Mouse (Mus musculus) midbrain, embryonic 10.5 days (tissue): ENCODE data around the gene Unc5b. TPM values are rescaled to one million over a fixed set of nuclear protein-coding genes. Genes with fewer than 3 reads are reported as not detected.

Source experiments
- DNase-seq: peaks from one replicate; pipeline ENCODE4 v3.0.0-alpha.2; 2017; ENCODE audit warnings: low spot score
- H3K27ac ChIP-seq: fragments of 300-500 bp; sonication (generic); replicated peaks from 2 replicates; pipeline ENCODE4 v1.5.1; 2016; ENCODE audit warnings: mild to moderate bottlenecking
- H3K27me3 ChIP-seq: fragments of 300-500 bp; sonication (generic); 2 replicates; pipeline ENCODE4 v1.6.1; 2016; ENCODE audit warnings: low read depth, mild to moderate bottlenecking; ENCODE audit not compliant: poor library complexity, severe bottlenecking
- H3K36me3 ChIP-seq: fragments of 300-500 bp; sonication (generic); 2 replicates; pipeline ENCODE4 v1.6.1; 2016; ENCODE audit warnings: mild to moderate bottlenecking, moderate library complexity
- H3K4me1 ChIP-seq: fragments of 300-500 bp; sonication (generic); 2 replicates; pipeline ENCODE4 v1.6.1; 2016
- H3K4me3 ChIP-seq: fragments of 300-500 bp; sonication (generic); 2 replicates; pipeline ENCODE4 v1.5.1; 2016; ENCODE audit warnings: mild to moderate bottlenecking, moderate library complexity
- H3K9me3 ChIP-seq: fragments of 300-500 bp; sonication (generic); replicated peaks from 2 replicates; pipeline ENCODE4 v1.6.1; 2016; ENCODE audit warnings: mild to moderate bottlenecking
- WGBS: fragments of 180-500 bp; shearing (Covaris S2); methylation state at CpG from one replicate; pipeline ENCODE4 v1.1.7; 2016; 5-methylcytosine and 5-hydroxymethylcytosine counted together
- polyA plus RNA-seq: library from polyadenylated mRNA; unstranded; fragments of >200 nt; fragmentation: Nextera tagmentation; extraction: Ambion mirVana; gene quantifications from 2 replicates; pipeline ENCODE4 v1.2.1, GENCODE M21; 2016

The Unc5b gene
- polyA plus RNA-seq, 1 experiment from 2014 or later, result 2.7 TPM

DNA sequence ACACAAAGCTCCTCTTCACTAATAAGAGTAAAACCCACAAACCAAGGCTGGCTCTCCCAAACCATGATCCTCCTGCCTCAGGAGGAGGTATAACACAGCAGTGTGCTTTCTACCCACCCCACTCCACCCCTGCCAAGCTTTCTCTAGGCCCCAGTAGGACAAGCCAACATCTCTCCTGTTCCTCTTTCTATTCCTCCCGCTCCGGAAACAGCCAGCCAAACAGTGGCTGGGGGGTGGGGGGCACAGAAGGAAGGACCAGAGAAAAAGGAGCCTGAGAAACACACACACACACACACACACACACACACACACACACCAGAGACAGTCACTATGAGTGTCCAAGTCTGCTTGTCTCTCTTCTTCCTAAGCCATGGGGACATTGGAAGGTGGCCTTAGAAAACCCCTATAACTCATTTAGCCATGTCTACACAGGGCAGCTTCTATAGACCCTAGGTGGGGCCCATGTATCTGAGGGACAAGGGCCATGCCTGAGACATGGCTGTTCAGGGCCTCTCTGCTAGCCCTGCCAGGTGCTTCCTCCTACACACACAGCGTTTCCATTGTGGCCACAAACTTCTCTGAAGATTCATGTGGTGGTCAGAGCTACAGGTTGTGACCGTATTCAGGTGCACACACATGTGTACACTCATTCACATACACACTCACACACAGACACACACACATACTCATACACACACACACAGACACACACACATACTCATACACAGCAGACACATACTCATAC is 91.6 kb downstream of the Unc5b start:
- peaks cover 5% of the 10 kb centered on the region; the same call in 1 of the 2 replicates for H3K27me3 ChIP-seq
- no peaks in the 10 kb centered on the region for H3K9me3 ChIP-seq
- peaks cover 4% of the 10 kb centered on the region; the same call in 1 of the 2 replicates for H3K36me3 ChIP-seq
- WGBS, result 89% methylated on average over 4 of the region's 4 CpGs
- no peak overlapping the region for H3K27ac ChIP-seq
- DNase-seq, result no peak
- H3K4me3 ChIP-seq, result no peak overlapping the region
- H3K4me1 ChIP-seq, result 0 out of 2 replicates have a peak, but pooled peaks cover 7% of the 10 kb centered on the region

DNA sequence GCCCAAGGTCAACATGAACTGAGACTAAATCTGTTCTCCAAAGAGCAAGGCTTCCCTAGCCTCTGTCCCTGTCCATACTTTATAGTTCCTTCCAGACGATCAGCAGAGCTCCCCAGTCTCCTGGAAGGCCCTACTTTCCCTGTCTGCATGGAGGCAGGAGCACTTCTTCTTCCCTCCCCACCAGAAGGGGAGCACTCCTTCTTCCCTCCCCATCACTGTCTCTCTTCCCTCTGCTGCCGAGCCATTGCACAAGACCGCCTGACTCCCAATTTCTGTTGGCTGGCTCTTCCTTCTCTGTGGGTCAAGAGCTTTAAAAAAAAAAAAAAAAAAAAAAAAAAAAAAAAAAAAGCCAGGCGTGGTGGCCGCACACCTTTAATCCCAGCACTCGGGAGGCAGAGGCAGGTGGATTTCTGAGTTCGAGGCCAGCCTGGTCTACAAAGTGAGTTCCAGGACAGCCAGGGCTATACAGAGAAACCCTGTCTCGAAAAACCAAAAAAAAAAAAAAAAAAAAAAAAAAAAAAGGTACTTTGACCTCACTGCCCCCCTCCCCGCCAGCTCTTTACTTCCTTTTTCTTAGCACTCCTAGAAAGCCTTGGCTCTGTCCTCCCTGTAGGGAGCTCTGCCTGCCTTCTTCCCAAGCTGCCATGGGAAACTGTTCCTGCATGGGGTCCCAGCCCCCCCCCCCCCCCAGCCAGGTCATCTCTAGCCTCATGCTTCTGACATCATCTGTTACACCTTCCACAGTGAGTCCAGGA is 93.3 kb downstream of the Unc5b start:
- H3K27ac ChIP-seq, result no peak overlapping the region
- WGBS, result 70% methylated on average over 9 of the region's 9 CpGs
- peaks cover 23% of the 10 kb centered on the region for H3K27me3 ChIP-seq

DNA sequence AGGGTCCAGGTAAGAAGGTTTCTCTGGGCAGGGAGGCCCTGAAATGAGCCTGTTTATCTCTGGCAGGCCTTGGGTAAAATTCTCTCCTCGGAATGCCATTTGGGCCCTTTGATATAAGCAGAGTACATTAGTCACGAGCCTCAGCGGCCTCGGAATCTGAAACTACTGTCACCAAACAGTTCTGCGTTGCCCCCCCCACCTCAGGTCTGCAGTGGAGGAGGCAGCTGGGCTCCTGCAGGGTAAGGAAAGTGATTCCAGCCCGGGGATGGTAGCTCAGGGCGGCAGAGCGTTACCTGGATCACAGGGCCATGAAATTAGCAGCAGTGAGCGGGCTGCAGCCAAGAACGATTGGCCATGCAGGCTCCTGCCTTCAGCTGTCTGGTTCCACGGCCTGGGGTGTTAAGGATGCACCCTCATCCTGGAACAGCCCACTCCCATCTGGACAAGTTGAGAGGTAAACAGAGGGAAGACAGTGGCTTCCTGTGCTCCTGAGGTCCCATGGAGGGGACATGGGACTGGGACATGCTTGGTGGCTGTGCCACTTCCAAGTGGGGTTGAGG is 94.1 kb downstream of the Unc5b start:
- DNase-seq, result no peak
- Histone ChIP-seq H3K4me3 (no peak overlapping the region), H3K27me3 (peaks cover 31% of the 10 kb centered on the region), H3K4me1 (peaks cover 13% of the 10 kb centered on the region), H3K36me3 (peaks cover 4% of the 10 kb centered on the region; the same call in 1 of the 2 replicates), H3K27ac (no peak overlapping the region), H3K9me3 (no peaks in the 10 kb centered on the region)
- WGBS, result 68% methylated on average over 11 of the region's 11 CpGs

More for the DNA sequence above, 93.3 kb downstream of the Unc5b start:
- Histone ChIP-seq H3K4me1 (0 out of 2 replicates have a peak, but pooled peaks cover 6% of the 10 kb centered on the region), H3K4me3 (no peak overlapping the region), H3K36me3 (peaks cover 4% of the 10 kb centered on the region; the same call in 1 of the 2 replicates), H3K9me3 (no peaks in the 10 kb centered on the region)
- DNase-seq, result no peak

DNA sequence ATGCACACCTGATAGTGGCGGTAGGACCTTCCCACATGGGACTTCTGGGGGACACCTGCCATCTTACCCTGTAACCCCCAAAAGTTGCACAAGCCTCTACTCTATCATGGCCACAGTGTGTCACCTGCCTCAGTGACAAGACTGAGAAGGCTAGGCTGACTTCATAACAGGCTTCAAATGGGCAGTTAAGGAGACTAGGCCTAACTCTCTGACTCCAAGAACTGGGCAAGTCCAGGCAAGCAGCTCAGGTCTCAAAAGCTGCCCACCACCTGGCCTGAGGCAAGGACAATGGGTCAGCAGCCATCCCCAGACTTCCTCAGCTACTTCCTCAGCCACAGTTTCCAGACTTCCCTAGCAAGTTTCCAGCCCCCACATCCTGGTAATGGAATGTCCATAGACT is 95.6 kb downstream of the Unc5b start:
- peaks cover 46% of the 10 kb centered on the region for H3K27me3 ChIP-seq
- 100% methylated on average over 1 of the region's 1 CpGs for WGBS
- peaks cover 4% of the 10 kb centered on the region; the same call in 1 of the 2 replicates for H3K36me3 ChIP-seq
- H3K4me3 ChIP-seq, result no peak overlapping the region
- H3K9me3 ChIP-seq, result no peaks in the 10 kb centered on the region
- peaks cover 28% of the 10 kb centered on the region for H3K4me1 ChIP-seq
- H3K27ac ChIP-seq, result no peak overlapping the region
- no peak for DNase-seq

DNA sequence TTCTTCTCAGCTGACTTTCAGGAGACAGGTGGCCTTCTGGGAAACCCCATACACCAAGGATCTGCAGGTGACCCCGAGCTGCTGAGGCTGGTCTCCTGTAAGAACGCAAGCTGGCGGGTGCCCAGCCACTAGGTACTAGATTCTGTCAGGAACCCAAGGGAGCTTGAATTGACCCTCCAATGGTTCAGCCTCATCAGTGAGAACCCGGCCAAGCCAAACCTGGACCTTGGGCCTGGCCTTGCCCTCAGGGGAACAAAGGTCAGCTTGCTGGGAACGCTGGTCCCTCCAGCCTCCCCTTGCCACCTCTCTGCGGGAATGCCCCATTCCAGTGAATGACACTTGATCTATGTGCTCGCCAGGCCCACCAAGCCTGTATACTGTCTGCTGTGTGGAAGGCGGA is 97.9 kb downstream of the Unc5b start:
- Histone ChIP-seq H3K27ac (no peak overlapping the region), H3K9me3 (no peaks in the 10 kb centered on the region), H3K4me1 (peaks cover 30% of the 10 kb centered on the region), H3K36me3 (peaks cover 4% of the 10 kb centered on the region; the same call in 1 of the 2 replicates), H3K27me3 (peaks cover 69% of the 10 kb centered on the region), H3K4me3 (no peak overlapping the region)
- 80% methylated on average over 8 of the region's 8 CpGs for WGBS
- DNase-seq, result no peak

DNA sequence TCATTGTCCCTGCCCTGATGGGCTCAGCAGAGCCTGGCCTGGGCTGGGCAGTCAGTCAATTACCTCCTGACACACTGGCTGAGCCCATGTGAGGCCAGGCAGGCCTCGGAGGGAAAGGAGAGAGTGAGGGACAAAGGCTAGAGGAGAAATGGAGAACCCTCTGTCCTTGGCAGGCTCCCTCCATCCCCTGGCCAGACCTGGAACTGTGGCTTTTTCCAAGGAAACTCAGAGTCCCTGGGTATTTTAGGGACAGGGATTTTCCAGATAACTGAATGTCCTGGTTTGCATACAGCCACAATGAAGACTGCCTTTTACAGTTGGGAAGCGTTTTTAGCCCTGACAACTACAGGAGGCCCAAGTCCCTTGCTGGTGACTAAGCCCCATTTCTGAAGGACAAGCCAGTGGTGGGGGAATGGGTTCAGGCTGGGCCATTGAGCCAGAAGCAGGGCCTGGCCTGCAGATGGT is 99.0 kb downstream of the Unc5b start:
- Histone ChIP-seq H3K27ac (peak overlapping the region; percentile 69), H3K9me3 (no peaks in the 10 kb centered on the region), H3K27me3 (peaks cover 77% of the 10 kb centered on the region), H3K4me3 (no peak overlapping the region), H3K36me3 (peaks cover 4% of the 10 kb centered on the region; the same call in 1 of the 2 replicates), H3K4me1 (peaks cover 33% of the 10 kb centered on the region)
- 31% methylated on average over 2 of the region's 2 CpGs for WGBS
- no peak for DNase-seq

DNA sequence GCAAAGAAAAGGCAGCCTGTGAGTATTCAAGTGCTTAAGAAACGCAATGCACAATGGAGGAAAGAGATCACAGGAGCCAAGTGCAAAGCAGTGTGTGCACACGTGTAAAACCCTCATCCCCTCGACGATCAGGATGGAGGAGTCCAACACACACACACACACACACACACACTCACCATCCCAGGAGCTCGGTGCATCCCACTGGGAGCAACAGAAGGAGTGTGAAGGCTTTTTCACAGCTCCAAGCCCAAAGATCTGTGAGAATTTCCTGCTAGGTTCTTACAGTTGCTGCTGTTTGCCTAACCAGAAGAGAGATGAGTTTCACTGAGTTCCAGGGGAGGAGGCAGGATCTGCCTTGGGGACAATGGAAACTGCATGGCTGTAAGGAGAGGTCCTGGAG is 99.6 kb downstream of the Unc5b start:
- peaks cover 33% of the 10 kb centered on the region for H3K4me1 ChIP-seq
- WGBS, result 15% methylated on average over 5 of the region's 5 CpGs
- peak; percentile 22 for DNase-seq
- H3K36me3 ChIP-seq, result peaks cover 1% of the 10 kb centered on the region; the same call in 1 of the 2 replicates
- H3K9me3 ChIP-seq, result no peaks in the 10 kb centered on the region
- H3K27ac ChIP-seq, result peak overlapping the region; percentile 69
- H3K27me3 ChIP-seq, result peaks cover 79% of the 10 kb centered on the region
- H3K4me3 ChIP-seq, result no peak overlapping the region

DNA sequence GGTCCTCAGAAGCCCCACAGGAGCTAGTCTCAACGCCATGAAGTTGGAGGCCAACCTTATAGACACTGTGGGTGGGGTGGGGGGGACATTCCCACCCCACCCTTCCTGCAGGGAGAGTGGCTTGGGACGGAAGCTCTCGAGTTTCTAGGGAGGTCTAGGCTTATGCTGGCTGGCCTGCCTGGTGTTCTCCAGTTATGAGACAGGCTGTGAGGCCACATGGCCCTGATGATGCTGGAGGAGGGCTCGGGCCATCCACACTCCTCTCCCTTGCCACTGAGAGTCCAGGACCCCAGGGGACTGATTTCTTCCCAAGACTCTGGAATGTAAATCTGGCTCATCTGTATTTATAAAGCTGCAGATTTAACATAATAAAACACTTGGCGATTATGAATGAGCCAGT is 104.1 kb downstream of the Unc5b start:
- H3K4me3 ChIP-seq, result no peak overlapping the region
- no peaks in the 10 kb centered on the region for H3K36me3 ChIP-seq
- H3K27me3 ChIP-seq, result peaks cover 68% of the 10 kb centered on the region
- H3K4me1 ChIP-seq, result peaks cover 21% of the 10 kb centered on the region
- DNase-seq, result no peak
- 45% methylated on average over 5 of the region's 5 CpGs for whole genome bisulfite sequencing
- H3K9me3 ChIP-seq, result no peaks in the 10 kb centered on the region
- no peak overlapping the region for H3K27ac ChIP-seq

DNA sequence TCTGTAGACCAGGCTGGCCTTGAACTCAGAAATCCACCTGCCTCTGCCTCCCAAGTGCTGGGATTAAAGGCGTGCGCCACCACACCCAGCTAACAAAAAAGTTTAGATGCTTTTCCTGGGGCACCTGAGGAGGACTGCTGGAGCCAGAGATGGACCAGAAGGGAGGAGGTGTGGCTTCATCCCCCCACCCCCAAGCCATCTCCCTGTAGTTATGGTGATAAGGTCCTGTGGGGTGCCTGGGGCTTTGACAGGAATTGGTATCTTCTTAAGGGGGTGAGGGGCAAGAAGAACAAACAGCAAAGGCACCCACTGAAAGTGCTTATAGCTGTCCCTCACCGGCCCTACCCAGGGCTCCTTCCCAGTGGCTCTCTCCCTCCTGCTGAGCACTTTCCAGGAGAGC is 104.5 kb downstream of the Unc5b start:
- peaks cover 19% of the 10 kb centered on the region for H3K4me1 ChIP-seq
- H3K27me3 ChIP-seq, result peaks cover 64% of the 10 kb centered on the region
- H3K36me3 ChIP-seq, result no peaks in the 10 kb centered on the region
- 74% methylated on average over 3 of the region's 3 CpGs for WGBS
- H3K4me3 ChIP-seq, result no peak overlapping the region
- no peak overlapping the region for H3K27ac ChIP-seq
- no peaks in the 10 kb centered on the region for H3K9me3 ChIP-seq
- DNase-seq, result no peak

DNA sequence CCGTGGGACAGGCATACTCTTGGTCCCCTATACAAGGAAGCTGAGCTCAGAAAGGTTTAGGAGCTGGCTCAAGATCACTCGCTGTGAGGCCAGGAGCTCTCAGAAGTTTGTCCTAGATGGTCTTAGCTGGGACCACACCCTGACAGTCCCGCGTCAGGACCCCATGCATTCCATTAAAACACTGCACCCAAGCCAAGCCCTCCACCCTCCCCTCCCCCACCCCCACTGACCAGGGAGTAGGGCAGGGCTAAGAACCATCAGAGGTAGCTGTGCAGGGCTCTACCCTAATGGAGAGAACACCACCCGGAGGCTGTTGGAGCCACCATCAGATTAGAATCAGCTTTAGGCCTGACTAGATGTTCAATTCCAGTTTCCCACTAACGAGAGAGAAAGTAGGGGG is 106.9 kb downstream of the Unc5b start:
- Histone ChIP-seq H3K4me3 (no peak overlapping the region), H3K27ac (no peak overlapping the region), H3K4me1 (peaks cover 16% of the 10 kb centered on the region), H3K36me3 (no peaks in the 10 kb centered on the region), H3K27me3 (peaks cover 52% of the 10 kb centered on the region), H3K9me3 (no peaks in the 10 kb centered on the region)
- DNase-seq, result no peak
- WGBS, result 76% methylated on average over 6 of the region's 6 CpGs

DNA sequence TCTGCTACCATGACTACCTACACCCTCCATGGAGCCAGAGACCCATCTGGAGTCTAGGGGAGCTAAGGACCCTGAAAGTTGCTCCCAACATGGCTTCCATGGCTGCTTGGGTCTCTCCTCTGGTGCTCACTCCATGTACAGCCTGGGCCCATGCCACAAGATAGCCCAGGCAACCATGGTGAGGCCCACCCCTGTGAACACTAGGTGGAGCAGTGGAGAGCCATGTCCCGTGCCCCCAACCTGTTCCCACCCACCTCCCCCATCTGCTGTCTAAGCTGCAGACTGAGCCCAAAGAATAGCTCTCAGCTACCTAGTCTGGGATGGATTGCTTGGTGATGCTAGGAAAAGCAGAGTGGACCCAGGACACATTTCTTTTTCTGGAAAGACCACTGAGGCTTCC is 108.0 kb downstream of the Unc5b start:
- no peak for DNase-seq
- Histone ChIP-seq H3K27me3 (peaks cover 40% of the 10 kb centered on the region), H3K4me1 (peaks cover 16% of the 10 kb centered on the region), H3K4me3 (no peak overlapping the region), H3K36me3 (no peaks in the 10 kb centered on the region), H3K9me3 (no peaks in the 10 kb centered on the region), H3K27ac (no peak overlapping the region)
- WGBS, result 80% methylated on average over 1 of the region's 1 CpGs

DNA sequence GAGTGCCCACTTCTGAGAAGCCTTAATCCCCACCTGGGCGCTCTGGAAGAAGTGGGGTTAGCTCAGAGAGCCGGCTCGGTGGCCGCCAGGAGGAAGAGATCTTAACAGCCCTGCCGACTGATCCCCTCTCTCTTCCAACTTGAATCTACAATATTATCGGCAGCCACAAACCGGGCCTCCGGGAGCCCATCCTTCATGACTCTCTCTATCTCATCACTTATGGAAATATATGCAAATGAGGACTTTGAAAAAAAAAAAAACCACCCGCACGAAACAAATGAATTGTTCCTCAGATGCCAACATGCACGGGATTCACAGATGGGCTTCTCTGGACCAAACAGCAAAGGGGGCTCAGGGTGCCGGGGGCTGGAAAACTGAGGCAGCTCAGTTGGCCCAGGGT is 109.7 kb downstream of the Unc5b start:
- Histone ChIP-seq H3K4me3 (no peak overlapping the region), H3K9me3 (no peaks in the 10 kb centered on the region), H3K27me3 (peaks cover 27% of the 10 kb centered on the region), H3K4me1 (peaks cover 12% of the 10 kb centered on the region), H3K27ac (no peak overlapping the region), H3K36me3 (no peaks in the 10 kb centered on the region)
- DNase-seq, result no peak
- WGBS, result 52% methylated on average over 12 of the region's 12 CpGs
